Mouse (Mus musculus) testis, postnatal 10 days (tissue): Measurements from ENCODE around the gene Gns.

Experiments used
- DNase-seq: peaks from one replicate; pipeline ENCODE4 v3.0.0; 2021; ENCODE audit warnings: low spot score

Gene Gns

DNA sequence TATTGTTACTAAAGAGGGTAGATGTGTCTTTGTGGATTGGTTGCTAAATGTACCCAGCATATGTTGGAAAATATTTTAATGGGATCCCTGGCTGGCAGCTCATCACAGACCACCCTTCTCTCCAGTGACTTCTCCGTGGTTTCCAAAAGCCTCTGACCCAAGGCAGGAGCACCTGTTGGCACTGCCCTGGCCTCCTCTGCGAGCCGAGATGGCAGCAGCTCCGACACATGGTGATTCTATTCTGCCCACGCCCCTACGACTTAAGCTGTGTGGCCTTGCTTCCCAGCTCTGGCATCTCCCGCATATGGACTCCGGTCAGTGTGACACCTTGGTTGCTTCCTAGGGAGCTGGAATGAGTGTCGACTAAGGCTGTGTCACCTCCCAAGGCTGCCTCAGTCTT lies 38.2 kb downstream of the Gns start:
- DNase-seq = no peak

- no peak for DNase-seq
These were observed 39.1 kb downstream of the Gns start for GRCm38 (mm10) chr10:121403946-121404345.

DNA sequence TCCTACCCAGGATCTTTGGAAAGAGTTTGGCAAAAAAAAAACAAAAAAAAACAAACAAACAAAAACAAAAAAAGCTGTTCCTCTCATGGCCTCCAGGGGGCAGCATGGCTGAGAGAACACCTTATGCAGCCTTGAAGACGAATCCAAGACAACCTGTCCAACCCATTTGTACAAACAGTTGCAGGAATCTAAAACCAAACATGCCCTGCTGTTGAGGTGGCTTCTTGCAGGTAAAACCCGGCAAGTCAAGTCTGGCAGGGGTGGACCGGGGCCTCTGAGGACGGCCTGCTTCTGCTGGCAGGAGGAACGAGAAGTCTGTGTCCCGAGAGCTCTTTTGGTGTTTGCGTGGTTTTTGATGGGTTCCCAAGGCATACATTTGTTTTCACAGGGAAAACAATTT lies 44.8 kb downstream of the Gns start:
- no peak for DNase-seq

DNA sequence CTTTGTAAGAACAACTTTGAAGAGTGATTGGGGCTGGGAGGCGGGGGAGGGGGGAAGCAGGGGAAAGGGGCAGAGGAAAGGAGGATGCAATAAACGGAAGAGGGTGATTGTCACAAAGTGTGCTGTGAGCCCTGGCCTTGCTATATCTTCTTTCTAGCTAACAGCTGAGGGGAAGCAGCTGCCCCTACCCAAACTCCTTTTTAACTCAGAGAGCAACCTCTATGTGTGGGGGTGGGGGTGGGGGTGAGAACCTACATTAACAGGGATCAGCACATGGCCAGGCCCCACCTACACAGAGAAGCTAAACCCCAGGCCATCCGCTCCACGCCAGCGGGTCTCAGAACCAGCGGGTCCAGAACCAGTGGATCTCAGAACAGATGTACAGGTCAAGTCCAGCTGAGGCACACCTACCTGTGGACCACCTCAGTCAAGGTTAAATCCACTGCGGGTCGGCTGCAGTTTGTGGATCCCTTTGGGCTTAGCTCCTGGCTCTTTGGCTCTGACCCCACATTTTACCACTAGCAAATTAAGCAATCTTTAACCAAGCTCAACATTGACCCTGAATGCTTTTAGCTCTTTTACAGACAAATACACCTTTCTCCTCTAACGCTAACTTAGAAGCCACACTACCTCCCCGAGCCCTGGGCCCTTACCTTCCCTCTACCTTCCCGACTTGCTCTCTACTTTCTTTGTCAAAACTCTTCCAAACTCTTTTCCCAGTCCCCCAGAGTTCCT lies 47.0 kb downstream of the Gns start:
- DNase-seq = no peak

- no peak for DNase-seq
These were observed 47.9 kb downstream of the Gns start for GRCm38 (mm10) chr10:121412824-121413223.

GRCm38 (mm10) chr10:121414127-121414526 lies 49.2 kb downstream of the Gns start:
- DNase-seq = no peak

DNA sequence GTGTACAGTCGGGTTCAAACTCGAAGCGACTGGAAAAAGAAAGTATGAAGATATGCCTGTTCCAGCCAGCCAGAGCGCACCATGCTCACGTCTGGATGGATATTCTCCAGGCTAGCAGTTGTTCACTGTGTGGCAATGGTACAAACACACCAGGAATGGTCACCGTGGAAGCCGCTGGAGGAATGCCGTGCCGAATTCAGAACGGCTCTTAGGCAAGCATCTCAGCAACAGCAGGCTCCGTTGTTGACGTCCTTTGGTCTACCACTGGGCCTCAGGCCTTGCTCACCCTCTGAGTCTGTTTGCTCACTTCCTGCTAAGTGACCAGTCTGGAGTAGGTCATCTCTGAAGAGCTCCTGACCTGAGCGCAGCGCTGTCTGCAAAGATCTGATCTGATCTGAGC lies 53.9 kb downstream of the Gns start:
- no peak for DNase-seq

GRCm38 (mm10) chr10:121419640-121420470 lies 55.0 kb downstream of the Gns start:
- no peak for DNase-seq

GRCm38 (mm10) chr10:121421023-121421422 lies 56.1 kb downstream of the Gns start:
- no peak for DNase-seq

DNA sequence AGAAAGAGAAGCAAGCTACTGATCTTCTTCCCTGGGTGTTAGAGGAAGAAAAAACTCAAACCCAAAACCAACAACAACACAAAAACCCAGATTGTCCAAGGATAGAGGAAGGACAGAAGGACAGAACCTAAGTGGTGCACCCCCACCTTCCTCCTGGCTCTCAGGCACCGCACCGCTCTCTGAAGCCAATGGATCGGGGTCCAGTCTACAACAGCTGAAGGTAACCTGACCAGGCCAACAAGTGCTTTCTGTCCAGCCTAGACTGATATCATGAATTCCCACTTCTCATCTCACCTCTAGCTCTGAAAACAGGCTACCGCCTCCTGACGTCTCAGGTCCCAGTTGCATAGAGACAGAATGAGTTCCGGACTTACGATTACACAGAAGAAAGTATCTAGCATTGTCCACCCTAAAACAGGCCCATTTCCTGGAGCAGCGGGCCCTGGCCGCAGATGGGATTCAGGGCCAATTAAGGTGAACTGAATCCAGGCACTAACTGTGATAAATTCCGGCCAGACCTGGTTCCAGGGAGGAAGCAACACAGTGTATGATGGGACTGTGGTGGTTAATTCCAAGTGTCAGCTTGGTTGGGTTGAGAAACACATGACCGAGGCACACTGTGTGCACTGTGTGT lies 56.9 kb downstream of the Gns start:
- no peak for DNase-seq

DNA sequence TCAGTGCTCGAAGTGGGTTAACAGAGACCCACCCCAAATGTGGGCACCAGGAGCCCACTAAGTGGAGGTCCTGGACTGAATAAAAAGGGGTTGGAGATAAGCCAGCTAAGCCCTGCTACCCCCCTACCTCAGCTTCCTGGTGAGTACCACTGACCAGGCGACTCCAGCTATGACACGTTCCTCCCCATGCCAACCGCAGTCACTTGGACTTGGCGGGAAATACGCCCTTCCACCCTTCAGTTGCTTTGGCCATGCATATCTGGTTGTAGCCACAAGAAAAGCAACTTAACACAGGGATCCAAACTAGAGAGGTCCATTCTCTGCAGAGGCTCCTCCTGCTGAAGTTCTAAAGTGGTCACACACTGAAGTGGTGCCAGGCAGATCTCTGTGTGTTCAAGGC lies 57.4 kb downstream of the Gns start:
- DNase-seq = no peak

- DNase-seq = no peak
These were observed 58.9 kb downstream of the Gns start for GRCm38 (mm10) chr10:121423541-121424349.

DNA sequence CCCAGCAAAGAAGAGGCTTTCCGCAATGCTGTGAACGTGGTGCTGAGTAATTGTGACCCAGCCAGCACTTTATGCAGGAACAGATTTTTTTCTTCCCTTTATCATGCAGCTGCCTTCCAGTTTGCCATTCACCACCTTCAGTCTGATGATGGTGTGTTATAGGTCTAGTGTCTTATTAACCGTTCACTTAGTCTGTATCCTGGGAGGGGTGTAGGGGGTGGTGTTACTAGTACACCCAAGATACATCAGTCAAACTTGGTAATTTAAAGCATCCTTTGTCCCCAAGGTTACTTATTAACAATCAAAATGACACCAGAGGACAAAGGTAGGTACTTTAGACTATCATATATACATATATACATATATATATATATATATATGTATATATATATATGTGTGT lies 59.6 kb downstream of the Gns start:
- DNase-seq = no peak

DNA sequence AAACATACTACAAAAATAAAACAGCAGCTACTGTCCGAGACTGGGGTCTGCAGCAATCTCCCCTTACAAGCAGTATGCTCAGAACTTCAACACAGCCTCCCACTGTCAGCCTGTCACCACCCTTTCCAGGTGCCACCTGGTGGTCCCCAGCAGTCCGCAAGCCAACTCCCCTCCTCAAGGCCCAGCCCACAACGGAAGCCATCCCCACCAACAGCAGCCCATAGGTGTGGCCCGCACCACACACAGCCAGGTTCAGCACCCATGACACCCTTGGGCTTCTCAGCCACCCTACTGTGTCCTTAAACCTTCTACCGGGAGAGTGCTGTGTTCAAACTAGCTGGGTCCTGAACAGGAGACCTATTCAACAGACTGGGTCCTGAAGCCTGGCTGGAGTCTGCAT lies 60.2 kb downstream of the Gns start:
- DNase-seq = no peak

DNA sequence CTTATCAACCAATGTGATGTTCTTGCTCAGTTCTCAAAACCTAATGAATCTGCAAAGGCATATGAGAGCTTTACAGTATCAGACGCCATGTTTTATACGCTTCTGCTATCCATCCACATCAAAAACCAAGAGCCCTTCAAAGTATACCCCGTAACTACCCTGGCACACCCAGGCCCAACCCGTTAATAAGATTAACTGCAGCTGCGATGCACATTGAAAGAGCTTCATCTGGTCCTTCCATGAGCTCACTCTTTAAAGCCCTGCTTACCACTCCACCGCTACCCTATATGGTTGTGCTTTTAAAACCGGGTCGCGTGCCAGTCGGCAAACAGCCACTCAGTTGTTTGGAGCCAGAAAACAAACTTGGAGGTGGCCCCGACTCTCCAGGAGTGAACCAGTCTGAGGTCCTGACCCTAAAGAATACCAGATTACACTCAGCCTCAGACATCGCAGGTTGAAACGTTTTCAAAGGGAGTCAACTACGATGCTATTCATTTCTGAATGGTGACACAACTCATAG lies 60.7 kb downstream of the Gns start:
- DNase-seq = no peak

DNA sequence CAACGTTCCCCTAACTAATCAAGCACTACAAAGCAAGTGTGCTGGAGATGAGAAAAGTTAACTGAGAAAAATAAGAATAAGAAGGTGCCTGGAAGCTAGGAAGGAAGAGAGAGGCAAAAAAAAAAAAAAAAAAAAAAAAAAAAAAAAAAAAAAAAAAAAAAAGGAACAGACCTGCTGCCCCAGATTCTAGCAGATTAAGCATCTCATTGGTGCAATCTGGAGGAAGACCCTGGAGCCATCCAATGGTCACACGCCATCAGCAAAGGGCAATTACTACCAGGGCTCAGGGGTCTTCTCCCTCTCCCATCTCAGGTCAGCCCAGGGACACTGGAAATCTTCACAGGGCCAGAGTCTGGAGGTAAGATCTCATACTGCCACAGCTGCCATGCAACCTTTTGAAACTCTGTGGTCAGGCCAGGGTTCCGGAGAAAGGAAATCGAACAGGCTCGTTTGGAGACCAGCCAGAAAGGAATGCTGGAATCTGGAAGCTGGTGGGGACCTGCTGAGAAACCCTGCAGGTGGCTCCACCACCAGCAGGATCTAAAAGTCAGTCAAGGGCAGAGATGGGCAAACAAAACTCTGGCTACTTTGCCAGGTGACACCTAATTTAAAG lies 61.7 kb downstream of the Gns start:
- no peak for DNase-seq

- DNase-seq = peak; percentile 69
These were observed 62.2 kb downstream of the Gns start for GRCm38 (mm10) chr10:121427136-121427535.

DNA sequence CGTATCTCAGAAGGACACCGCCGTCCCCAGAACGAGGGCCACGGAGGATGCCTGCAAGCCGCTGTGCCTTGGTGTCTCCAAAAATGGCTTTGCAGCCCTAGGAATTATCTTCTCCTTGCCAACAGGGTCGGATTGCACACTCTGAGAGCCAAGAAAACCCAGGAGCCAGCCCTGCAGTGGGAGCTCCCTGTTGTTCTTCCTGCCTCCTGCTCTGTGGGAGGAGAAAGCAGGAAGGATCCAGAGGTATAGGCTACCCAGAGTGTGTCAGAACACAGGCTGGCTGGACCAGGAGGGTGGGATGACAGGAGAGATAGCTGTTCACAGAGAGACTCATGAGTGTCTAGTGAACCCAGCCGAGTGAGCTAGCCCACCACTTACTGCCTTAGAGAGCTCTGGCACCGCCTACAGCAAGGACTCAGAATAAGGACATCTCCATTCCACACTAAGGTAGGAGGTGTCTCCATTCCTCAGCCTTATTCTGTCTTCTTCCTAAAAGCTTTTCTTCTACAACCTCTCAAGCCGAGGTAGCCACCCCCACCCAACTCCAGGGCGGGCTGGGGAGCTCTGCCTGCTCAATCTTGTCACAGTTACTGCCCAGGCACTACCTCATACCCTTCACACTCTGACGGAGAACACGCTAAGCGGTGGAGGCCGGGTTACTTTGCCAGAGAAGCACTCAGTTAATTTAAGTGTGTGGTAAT lies 63.3 kb downstream of the Gns start:
- no peak for DNase-seq

- no peak for DNase-seq
These were observed 64.2 kb downstream of the Gns start for GRCm38 (mm10) chr10:121429089-121429488.

- DNase-seq = no peak
These were observed 64.7 kb downstream of the Gns start for GRCm38 (mm10) chr10:121429581-121429980.
